Mouse (Mus musculus) mature B cell (primary cell): Measurements from ENCODE around the gene Gal3st3.
"Not testable (repeated sequence)": the region's sequence is repeated elsewhere in the genome, so short reads cannot be mapped to it uniquely, and the experiment has no call there.

ENCODE experiments used
- in situ Hi-C: fragments of 300-500 bp; cut with MboI; formaldehyde crosslinking; loops from 2 replicates; pipeline ENCODE4 v1.14.3; 2019

The Gal3st3 gene

DNA sequence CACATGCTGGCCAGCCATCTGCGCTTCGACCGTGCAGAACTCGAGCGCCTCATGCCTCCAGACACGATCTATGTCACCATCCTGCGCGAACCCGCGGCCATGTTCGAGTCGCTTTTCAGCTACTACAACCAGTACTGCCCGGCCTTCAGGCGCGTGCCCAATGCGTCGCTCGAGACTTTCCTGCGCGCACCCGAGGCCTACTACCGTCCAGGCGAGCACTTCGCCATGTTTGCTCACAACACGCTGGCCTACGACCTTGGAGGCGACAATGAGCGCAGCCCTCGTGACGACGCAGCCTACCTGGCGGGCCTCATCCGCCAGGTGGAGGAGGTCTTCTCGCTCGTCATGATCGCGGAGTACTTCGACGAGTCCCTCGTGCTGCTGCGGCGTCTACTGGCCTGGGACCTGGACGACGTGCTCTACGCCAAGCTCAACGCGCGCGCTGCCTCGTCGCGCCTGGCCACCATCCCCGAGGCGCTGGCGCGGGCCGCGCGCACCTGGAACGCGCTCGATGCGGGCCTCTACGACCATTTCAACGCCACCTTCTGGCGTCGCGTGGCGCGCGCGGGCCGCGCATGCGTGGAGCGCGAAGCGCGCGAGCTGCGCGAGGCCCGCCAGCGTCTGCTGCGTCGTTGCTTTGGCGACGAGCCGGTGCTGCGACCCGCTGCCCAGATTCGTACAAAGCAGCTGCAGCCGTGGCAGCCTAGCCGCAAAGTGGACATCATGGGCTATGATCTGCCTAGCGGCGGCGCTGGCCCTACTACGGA lies 9.0 kb downstream of the Gal3st3 start:
- in situ Hi-C loops, result no loop called here

DNA sequence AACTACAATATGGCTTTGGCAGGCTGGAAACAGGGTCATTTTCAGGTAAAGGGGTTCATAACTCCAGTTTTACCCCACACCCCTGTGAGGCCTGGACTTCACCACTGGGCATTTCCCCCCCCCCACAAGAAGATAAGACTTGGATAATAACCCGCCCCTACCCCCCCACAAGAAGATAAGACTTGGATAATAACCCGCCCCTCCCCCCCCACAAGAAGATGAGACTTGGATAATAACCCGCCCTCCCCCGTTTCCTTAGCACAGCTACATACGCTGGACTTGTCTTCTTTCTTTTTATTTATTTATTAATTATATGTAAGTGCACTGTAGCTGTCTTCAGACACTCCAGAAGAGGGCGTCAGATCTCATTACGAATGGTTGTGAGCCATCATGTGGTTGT lies 10.9 kb downstream of the Gal3st3 start:
- in situ Hi-C loops, result no loop called here

DNA sequence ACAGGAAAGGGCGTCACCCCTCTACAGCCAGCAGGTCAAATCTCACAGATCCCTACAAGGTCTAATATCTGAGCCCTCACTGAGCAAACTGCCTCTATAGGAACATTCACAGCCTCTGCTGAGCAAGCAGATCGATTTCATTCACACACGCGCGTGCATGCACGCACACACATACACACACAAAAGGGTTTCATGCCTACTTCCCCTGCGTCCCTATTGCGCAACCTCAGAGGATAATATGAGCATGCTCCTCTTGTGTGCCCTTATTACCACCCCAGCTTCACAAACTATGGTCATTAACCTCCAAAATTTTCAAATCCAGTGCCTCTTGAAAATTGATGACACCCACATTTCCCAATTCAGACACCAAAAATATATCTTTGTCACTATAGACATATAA lies 15.1 kb downstream of the Gal3st3 start:
- in situ Hi-C loops, result no loop called here

- in situ Hi-C loops, result no loop called here
These were observed 25.7 kb downstream of the Gal3st3 start for GRCm38 (mm10) chr19:5323801-5324200.

- in situ Hi-C loops, result no loop called here
These were observed 29.8 kb downstream of the Gal3st3 start for GRCm38 (mm10) chr19:5327970-5328369.

DNA sequence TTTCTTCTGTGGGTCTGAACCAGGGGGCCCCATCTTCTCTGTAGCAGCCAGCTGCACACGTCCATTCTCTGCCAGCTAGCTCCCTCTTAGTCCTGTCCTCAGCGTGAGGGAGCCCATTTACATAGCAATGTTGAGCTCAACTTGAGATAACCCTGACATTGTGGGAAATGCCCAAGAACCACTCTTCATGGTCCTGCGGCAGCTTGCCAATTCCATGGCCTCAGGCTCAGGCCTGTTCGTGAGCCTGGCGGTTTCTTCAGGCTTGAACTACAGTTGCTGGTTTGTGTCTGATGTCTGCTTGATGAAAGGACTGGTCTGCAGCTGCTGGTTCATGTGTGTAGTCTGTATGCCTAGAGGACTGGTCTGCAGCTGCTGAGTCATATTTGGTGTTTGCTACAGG lies 36.6 kb downstream of the Gal3st3 start:
- in situ Hi-C loops, result no loop called here

- in situ Hi-C loops, result no loop called here
These were observed 37.3 kb downstream of the Gal3st3 start, which contains the start of gene Catsper1 for GRCm38 (mm10) chr19:5335441-5335840. Catsper1 (plus strand) TSS chr19:5335741.

GRCm38 (mm10) chr19:5337975-5338374 lies 39.8 kb downstream of the Gal3st3 start:
- in situ Hi-C loops, result no loop called here

DNA sequence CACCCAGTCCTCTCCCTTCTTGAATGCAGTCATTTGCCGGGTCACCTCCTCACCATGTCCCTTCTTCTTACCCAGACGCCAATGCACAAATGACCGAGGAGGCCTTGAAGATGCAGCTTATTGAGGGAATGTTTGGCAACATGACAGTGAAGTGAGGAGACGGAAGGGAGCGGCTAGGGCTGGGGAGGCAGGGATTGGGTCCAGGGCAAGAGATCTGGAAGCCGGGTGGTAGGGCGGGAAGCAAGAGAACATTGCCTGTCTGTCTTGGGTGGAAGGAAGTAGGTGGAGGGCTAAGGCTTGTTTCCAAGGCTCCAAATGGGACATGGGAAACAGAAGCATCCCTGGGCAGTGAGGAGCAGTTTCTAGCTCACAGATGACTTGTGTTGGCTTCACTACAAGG lies 43.2 kb downstream of the Gal3st3 start:
- in situ Hi-C loops, result no loop called here

GRCm38 (mm10) chr19:5345297-5346131 lies 47.4 kb downstream of the Gal3st3 start:
- in situ Hi-C loops, result no loop called here

DNA sequence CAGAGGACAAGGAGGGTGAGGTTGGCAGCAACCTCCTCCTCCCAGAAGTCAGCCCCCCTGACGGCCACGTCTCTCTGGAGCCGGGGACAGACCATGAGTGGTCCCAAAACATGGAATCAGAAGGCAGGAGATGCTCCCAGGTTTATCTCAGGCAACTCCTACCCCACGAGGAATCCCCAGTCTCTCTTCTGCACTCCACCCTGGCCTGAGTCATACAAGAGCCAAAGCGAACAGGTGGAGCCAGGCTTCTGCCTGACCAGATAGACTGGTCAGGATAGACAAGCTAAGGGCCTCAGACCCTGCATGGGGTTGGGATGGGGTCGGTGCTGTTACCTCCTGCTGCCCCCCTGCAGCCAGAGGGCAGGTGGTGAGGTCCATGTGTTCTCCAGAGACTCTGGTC lies 49.9 kb downstream of the Gal3st3 start:
- in situ Hi-C loops, result no loop called here

DNA sequence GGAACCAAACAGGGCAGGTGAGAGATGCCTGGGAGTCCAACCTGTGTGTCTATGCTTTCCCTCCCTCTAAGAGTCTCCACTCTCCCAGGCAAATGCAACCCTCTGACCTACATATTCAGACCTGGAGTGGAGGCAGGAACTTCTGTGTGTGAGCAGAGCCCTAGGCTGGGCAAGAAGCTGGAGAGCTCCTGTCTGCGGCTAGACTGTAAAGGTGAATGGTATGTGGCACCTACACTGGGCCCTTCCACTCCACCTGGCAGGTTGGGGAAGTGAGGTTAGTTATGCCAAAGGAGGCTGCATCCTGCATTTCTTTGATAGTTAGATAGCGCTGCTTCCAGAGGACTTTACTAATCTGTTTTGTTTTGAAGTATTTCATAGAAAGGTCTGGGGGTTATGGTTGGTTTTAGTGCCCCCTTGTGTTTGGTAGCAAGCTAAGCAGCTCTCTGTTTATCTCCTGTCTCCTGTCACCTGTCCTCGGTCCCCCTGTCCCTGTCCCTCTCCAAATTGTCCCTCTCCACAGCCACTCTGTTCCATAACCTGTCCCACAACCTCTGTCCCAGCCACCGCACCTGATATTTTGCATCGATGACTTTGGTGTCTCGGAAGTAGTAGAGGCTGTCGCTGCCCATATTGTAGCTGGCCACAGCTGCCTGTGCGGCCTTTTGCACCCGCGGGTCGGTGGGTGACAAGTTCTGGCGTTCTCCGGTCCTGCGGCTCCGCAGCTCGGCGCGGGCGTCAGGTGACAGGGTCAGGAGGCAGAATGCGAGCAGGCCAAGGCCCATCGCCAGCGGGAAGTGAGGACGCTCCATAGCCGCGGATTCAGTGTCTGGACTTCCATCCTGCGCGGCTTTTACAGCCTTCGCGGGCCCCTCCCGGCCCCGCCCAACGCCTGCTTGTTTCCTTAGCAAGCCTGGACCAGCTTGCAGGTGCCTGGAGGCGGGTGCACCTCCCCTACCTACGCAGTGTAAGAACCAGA lies 50.7 kb downstream of the Gal3st3 start:
- in situ Hi-C loops, result no loop called here

GRCm38 (mm10) chr19:5349502-5349873 lies 51.4 kb downstream of the Gal3st3 start, which contains the start of gene Cst6:
Cst6 (minus strand) TSS chr19:5349574.
- in situ Hi-C loops, result not testable (repeated sequence)

GRCm38 (mm10) chr19:5353609-5354008 lies 55.5 kb downstream of the Gal3st3 start:
- in situ Hi-C loops, result no loop called here

- in situ Hi-C loops, result no loop called here
These were observed 57.9 kb downstream of the Gal3st3 start for GRCm38 (mm10) chr19:5356080-5356479.
